Mouse (Mus musculus) mouse embryonic stem cell (cell line): ENCODE data around the gene Habp2.

ENCODE experiments used
- in situ Hi-C, 2 experiments: fragments of 300-500 bp; cut with MboI; formaldehyde crosslinking; loops; 1 replicate in 1 of 2; 3 replicates in 1 of 2; pipeline ENCODE4 v1.14.3; 2019 to 2020; ENCODE audit warnings: low sequenced_read_pairs in 2 of 2, low pct_unique_long_range_greater_than_20kb in 1 of 2, mixed read lengths in 1 of 2; ENCODE audit not compliant: unreplicated experiment in 1 of 2

The Habp2 gene

DNA sequence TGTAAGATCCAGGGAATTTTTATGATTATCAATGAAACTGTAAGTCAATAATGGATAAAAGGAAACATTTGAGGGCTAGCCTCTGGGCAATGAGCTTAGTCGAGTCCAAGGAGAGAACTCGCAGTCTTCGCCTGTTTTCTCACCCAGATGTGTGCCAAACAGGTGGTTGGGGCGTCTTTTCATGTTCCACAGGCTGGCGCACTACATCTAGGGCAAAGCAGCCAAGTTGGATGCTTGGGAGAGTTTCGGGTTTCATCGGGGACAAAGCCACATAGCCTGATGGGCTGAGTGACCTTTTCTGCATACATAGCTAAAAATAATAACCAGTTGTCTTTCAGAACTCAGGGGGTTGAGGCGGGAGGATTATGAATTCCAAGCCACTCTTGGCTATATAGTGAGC lies 2.7 kb downstream of the Habp2 start:
- in situ Hi-C loops, result no loop called here

DNA sequence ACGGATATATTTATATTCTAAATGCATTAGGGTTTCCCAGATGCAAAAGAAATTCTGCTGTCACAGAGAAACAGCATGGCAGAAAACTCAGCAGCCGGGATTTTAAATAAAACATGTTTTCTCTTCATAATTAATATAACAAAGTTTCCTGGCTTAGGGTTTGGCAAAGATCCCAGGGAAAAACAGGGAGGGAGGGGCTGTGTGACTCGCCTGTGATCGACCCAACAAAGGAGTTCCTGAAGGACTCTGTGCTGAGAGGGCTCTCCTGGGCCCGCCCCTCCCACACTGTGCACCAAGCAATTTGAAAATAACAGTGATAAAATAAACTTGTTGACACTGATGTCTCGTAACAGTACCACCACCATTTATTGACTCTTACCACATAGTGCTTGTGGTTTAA lies 5.0 kb downstream of the Habp2 start:
- in situ Hi-C loops, result no loop called here

DNA sequence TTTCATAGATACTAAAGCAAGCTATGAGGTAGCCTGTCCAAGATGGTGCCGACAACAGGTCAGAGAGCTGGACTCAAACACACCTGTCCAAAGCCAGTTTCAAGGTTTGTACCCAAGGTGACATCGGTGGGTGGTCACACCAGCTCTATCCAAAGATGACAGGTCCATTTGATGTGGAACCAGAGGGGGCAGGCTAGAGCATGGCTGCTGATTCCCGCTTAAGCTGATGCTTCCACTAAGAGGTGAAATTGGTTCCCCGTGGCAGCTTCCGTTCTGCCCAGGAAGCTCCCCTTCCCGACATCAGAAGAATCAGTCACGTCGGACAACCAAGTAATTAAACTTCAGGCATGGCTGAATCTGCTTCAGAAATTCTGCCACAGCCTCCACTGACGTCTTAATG lies 5.4 kb downstream of the Habp2 start:
- in situ Hi-C loops, result no loop called here

DNA sequence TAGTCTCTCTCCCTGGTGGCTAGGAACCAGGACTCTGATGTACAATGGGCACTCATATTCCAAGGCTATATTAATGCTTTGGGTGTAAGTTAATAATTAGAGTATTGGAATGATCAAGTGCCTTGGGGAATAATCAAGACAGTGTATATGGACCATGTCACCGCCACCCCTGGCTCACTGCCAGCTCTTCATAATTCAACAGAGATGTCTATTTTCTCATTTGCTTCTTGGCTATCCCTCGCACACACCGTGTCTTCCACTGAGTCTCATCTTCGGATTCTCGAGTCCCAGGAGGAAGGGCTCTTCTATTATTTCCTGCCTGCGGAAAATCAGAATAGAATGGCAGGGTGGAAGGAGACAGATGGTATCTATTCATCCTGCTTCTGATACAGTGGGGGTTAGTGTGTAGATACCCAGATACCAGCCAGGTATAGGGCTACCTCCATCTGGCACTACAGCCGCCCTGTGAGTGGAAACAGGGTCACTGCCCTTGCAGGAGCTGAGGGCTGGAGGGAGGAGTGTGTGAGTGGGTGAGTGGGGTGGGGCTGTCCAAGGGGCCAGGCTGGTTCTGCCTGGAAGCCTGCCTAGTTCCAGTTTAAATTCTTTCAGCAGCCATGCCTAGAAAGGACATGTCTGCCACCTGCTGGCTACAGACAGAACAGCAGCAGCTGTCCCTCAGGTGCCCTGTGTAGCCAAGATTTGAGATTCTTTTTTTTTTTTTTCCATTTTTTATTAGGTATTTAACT lies 7.9 kb downstream of the Habp2 start:
- in situ Hi-C loops, result no loop called here

DNA sequence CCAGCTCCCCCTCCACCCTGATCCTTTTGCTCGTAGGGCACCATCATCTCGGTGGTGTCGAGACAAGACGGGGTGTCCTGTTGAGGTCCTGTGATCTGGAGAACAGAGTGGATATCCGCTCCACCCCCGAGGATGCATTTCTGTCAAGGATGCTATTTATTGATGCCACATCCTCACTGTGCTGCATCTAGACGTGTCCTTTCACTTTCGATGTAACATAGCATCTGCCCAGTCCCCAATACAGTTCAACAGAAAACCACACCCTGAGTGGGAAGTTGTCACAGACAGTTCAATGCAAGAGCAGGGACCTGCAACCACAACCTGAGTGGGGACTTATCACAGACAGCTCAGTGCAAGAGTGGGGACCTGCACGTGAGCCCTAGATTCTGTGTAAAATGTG lies 9.7 kb downstream of the Habp2 start:
- in situ Hi-C loops, result no loop called here

DNA sequence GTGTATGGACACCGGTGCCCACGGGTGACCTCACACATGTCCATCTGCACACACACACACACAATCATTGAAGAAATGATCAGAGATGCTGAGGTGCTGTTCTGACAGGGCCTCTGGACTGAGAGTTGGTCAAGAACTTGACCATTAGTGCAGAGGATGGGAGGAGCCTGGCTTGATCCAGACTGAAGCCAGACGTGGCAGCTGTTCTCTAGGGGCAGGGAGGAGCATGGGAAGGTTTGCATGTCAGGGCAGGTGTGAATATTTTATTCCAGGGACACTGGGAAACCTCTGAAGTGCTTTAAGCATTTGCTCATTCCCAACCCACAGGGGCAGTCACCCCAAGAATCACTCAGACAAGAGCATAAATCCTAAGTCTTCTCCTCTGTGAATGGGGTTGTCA lies 10.3 kb downstream of the Habp2 start:
- in situ Hi-C loops, result no loop called here

DNA sequence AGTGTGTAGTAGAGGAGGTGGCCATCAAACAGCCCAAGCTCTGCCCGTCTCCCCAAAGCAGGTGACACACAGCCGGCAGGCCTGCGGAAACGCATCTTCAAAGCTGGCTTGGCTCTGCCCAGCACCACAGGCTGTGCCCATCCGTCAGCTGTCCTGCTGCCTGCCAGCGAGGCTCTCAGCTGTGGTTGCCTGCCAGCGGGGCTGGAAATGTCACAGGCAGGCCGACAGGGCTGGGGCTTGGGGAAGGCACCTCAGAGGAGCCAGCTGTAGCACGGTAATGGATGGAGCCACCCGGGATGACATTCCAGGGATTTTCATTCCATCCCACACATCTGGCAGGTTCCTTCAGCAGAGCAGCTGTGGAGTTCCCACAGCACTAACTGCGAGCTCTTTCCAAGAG lies 13.9 kb downstream of the Habp2 start:
- in situ Hi-C loops, result no loop called here

DNA sequence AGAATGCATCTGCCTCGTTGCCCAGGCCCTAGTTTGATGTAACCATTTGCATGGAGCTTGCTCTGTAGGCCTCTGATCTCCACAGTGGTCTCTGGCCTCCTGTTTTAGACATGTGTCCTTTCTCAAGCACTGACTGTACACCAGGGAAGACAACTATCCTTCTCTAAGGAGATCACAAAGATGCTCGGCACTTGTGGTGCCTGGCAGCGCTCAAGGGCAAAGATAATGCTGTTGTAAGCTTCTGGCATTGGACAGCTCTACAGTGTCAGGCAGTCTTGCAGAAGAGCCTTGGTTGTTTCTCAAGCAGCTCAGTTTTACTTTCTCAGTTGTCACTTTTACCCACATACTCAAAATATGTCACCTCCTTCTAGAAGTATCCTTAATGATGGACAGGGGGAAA lies 29.6 kb downstream of the Habp2 start:
- in situ Hi-C loops, result no loop called here

DNA sequence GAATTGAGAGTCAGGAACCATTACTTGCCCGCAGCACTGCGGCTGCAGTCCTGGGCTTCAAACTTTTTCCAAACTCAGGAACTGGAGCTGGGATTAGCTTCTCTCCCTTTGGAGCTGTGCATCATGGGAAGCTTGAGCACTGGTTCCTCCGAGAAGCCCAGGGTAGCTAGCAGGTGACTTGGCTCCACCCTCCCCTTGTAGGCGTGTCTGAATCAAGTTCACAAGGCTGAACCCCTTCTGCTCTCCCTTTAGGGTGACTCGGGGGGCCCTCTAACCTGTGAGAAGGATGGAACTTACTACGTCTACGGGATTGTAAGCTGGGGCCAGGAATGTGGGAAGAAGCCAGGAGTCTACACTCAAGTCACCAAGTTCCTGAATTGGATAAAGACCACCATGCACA lies 32.3 kb downstream of the Habp2 start:
- in situ Hi-C loops, result no loop called here

DNA sequence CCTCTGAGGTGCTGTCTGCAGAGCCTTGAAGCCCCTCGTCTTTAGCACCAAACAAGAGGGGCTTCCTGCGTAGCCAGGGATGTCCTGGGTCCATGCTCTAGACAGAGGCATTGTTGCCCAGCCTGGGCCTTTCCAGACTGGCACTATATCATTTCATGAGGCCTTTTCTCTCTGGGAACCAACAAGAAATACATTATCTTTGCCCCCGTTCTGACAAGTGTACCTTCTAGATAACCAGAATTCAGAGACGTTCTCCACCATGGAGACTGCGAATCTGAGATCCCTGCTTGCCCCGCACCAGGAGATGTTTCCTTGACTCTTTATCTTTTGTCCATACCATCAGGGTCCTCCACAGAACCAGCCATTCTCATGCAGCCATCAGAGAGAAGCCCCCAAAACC lies 32.7 kb downstream of the Habp2 start:
- in situ Hi-C loops, result no loop called here

DNA sequence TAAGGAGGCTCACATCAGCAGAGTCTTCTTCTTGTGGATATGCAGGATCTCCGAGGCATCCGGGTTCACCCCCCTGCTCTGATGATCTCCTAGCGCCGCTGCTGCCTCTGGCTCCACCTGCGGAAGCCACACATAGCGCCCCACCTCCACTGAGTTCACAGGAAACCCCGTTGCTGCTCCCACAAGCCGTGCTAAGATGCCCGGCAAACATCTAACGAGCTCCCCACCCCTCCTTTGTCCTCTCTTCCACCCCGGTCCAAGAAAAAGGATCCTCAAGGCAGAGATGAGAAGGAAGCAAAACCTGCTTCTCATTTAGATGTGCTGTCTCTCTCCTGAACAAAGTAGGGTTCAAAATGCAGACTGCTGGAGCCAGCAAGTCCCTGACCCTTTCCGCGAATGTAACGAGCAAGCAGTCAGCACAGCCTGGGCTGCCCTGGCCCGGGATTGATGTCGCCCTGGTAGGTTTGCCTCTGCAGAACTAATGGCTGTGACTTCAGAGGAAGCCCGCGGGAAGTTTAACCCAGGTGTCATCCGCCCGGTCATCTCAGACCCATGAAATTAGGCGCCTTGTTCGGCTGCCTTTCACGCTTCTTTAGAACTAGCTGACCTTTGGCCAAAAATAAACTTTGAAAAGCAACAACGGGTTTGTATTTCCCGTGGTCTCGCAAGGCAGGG lies 33.4 kb downstream of the Habp2 start:
- in situ Hi-C loops, result no loop called here

DNA sequence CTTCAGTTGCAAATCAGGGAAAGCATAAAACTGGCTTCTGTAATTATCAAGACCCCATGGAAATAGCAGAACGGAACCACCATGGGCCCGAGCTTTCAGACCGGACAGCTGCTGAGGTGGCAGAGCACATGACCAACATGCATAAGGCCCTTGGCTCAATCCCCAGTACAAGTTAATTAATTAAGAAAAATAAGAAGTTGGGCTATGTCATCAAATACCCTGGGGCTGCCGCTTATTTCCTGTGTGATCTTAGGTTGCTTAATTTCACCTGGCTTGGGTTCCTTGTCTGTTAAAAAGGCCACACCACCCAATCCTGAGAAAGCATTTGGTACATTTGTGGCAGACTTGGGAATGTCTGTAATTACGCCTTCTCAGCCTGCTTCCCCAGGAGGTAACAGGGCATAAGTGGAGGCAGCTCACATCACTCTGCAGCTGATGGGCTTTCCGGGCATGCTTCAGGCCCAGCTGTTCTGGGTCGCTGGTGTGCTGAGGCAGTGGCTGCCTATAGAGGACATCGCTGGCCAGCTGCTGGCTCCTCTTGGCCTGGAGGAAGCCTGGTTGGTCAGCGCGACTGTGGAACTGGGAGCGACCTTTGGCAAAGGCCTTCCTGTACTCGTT lies 34.5 kb downstream of the Habp2 start:
- in situ Hi-C loops, result no loop called here

DNA sequence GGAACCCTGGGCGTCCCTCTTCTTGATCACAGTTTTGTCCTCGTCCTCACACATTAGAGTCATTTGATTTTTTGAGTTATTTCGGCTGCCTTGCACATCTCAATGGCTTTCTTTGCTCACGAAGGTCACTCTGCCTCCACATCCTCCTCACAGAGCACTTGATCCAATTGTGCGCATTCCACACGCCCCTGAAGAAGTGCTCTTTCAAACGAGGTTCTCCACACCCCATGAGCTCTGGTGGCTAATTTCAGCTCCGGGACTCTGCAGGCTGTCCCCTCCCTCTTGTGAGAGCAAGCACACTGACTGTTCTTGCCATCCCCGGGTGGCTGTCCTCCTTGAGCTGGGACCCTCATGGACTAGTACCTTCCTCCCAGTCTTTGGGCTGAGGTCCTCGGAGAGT lies 38.7 kb downstream of the Habp2 start:
- in situ Hi-C loops, result no loop called here

DNA sequence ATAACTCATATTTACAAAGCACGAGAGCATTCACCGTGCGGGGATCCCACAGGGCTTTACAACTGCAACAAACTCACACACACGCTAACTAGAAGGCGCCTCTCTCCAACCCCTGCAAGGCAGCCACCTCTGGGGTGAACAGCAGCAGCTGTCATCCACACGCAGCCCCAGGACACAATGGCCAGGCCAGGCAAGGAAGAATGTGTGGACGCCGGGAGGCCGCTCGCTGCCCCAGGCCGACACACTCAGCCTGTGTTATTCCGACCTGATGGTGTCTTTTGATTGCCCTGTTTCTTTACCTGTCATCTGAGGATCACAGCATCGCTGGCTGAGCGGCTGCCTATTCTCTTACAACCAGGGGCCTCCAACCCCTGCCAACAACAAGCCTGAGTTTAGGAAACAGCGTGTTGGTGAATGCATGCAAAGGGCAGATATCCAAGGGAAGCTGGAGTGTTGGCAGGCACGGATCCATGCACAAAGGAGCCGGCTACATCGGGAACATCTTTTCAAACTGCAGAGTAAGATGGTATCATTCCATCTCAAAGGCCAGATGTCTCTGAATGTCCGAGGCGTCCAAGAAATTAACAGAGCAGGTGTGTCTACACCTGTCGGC lies 39.4 kb downstream of the Habp2 start:
- in situ Hi-C loops, result no loop called here

DNA sequence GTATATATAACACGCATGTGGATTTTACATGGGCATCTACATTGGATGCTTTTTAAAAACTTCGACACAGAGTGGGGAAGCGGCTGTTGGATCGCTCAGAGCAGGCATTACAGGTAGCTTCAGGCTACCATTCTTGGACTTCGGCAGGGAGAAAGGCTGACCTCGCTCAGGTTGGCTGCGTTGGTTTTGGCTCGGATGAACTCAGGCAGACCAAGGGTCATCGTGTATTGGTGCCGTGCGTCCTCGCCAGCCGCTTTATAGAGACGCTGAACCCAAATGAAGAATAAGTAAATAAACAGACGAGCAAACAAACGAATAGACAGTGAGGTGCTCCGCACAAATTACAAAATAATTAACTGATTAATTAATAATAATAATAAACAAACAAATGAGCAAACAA lies 49.4 kb downstream of the Habp2 start:
- in situ Hi-C loops, result no loop called here

DNA sequence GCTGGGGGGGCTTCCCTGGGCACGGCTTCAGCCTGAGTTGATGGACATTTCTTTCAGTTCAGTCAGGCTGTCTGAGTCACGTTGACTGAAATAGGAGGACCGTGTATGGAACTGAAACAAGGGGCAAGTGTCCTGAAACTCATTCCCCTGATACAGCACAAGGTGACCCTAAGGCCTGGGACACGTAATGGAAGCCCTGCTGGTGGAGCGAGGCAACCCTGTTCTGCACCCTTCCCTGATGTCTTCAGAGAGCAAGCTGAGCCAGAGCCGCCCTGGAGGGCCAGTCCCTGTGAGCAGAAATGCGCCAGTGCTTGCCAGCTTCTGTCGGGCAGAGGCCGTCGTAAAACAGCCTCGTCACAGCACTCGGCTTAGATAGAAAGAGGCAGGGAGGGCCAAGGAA lies 49.9 kb downstream of the Habp2 start:
- in situ Hi-C loops, result no loop called here

DNA sequence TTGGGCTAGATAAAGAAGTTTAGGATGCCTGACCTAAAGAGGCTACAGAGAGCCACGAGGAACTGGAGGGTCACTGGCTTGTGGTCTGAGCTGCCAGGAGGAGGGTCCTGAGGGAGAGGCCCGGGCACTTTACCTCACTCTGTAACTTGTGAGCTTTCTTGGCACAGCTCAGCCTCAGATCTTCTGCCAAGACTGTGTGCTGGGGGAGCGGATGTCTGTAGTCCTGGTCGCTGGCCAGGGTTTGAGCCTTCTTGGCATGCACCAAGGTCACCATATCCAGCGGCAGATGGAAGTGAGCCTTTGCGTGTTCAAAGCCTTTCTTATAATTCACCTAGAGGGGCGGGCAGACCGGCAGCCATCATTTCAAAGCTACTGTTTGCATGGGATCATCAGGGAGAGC lies 55.1 kb downstream of the Habp2 start:
- in situ Hi-C loops, result no loop called here

DNA sequence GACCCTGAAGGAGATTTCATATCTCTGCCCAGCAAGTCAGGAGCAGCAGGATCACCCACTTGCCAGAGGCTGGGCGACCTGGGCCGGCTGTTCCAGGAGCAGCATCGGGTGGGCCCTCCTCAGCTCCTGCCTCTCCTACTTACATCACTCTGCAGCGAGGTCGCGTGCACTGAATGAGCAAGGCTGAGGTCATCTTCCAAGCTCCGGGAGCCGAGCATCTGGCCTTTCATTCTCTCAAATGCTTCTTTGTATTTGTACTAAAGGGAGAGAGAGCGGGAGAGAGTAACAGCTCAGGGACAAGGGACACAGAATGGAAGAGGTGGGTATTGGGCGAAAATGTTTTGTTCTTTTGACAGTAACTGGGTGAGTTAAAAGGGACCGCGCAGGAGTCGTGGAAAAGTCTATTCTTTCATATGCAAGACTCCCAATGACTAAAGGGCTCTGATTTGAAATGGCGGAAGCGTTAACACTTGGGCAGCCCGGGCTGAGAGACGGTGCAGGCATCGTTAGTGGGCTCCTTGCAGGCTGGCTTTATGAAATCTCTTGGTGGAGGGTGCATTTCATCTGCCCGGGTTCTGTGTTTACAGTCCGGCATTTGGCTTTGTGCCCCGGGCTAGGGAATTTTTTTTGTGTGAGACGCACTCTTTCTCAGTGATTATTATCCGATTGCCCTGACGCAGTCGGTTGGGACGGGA lies 57.1 kb downstream of the Habp2 start:
- in situ Hi-C loops, result no loop called here

DNA sequence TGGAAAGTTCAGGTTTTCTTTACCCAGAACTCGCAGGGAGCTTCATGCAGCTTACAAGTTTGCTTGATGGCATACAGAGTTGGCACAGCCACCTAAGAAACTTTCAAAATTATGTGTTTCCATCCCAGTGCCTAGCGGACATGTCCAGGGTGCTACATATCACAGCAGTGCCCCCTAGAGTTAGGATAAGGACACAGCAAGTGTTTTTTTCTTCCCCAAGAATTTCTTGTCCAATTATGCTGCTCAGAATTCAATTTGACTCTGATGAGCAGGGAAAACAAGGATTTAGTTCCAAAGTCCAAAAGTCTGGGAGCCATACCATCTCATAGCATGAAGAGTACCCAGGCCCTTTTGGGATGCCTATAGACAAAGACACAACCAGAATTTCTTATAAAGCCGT lies 59.1 kb downstream of the Habp2 start:
- in situ Hi-C loops, result no loop called here
